Mouse (Mus musculus): Measurements from ENCODE around the gene Sag. TPM values are rescaled to one million over a fixed set of nuclear protein-coding genes. Genes with fewer than 3 reads are reported as not detected.

Sag gene
- polyA plus RNA-seq, 1 experiment: 0.68 TPM

GRCm38 (mm10) chr1:87855522-87855921 lies 52.0 kb downstream of the Sag start:
- Histone ChIP-seq H3K4me3 (ENCODE audit: insufficient read depth, poor library complexity, severe bottlenecking) (no peak overlapping the region), H3K36me3 (ENCODE audit: control insufficient read depth, insufficient read depth) (no peaks in the 10 kb centered on the region), H3ac (ENCODE audit: control insufficient read depth, insufficient read length, low read depth) (no peak overlapping the region), H3K79me2 (ENCODE audit: control insufficient read depth, insufficient read depth) (peaks cover 72% of the 10 kb centered on the region), H3K27me3 (ENCODE audit: control insufficient read depth, insufficient read depth, insufficient read length) (no peaks in the 10 kb centered on the region), H3K79me3 (ENCODE audit: low read depth) (peaks cover 54% of the 10 kb centered on the region)
- TF ChIP-seq CEBPB (IDR thresholded peaks at IDR 0.05; ENCODE audit: low read depth): no peak
- TF ChIP-seq MYOD1 (IDR thresholded peaks at IDR 0.05; ENCODE audit: control insufficient read depth, insufficient read length, low read depth): no peak
- no peak for TF ChIP-seq MAX (IDR thresholded peaks at IDR 0.05)

- no peaks in the 10 kb centered on the region for H3K27me3 ChIP-seq (ENCODE audit: control insufficient read depth, insufficient read depth, insufficient read length)
- H3K79me3 ChIP-seq (ENCODE audit: low read depth): peaks cover 56% of the 10 kb centered on the region
- no peak overlapping the region for H3K4me3 ChIP-seq (ENCODE audit: insufficient read depth, poor library complexity, severe bottlenecking)
- H3K79me2 ChIP-seq (ENCODE audit: control insufficient read depth, insufficient read depth): peaks cover 84% of the 10 kb centered on the region
- H3K36me3 ChIP-seq (ENCODE audit: control insufficient read depth, insufficient read depth): no peaks in the 10 kb centered on the region
- H3ac ChIP-seq (ENCODE audit: control insufficient read depth, insufficient read length, low read depth): no peak overlapping the region
- TF ChIP-seq MYOD1 (IDR thresholded peaks at IDR 0.05; ENCODE audit: control insufficient read depth, insufficient read length, low read depth) (no peak), USF1 (IDR thresholded peaks at IDR 0.05; ENCODE audit: low read depth) (no peak), CTCF (IDR thresholded peaks at IDR 0.05; ENCODE audit: control insufficient read depth, insufficient read depth, insufficient read length) (no peak), MAX (IDR thresholded peaks at IDR 0.05) (no peak), FOSL1 (IDR thresholded peaks at IDR 0.05; ENCODE audit: insufficient read depth, low read length, poor library complexity, severe bottlenecking) (no peak), MYOG (IDR thresholded peaks at IDR 0.05; ENCODE audit: control insufficient read depth, extremely low read depth, insufficient read length) (no peak), CEBPB (IDR thresholded peaks at IDR 0.05; ENCODE audit: low read depth) (no peak)
Measured at GRCm38 (mm10) chr1:87856823-87857222, 53.3 kb downstream of the Sag start.

- no peaks in the 10 kb centered on the region for H3K36me3 ChIP-seq (ENCODE audit: control insufficient read depth, insufficient read depth)
- H3K27me3 ChIP-seq (ENCODE audit: control insufficient read depth, insufficient read depth, insufficient read length): no peaks in the 10 kb centered on the region
- H3K79me2 ChIP-seq (ENCODE audit: control insufficient read depth, insufficient read depth): peaks cover 96% of the 10 kb centered on the region
- no peak overlapping the region for H3K4me3 ChIP-seq (ENCODE audit: insufficient read depth, poor library complexity, severe bottlenecking)
- peaks cover 64% of the 10 kb centered on the region for H3K79me3 ChIP-seq (ENCODE audit: low read depth)
- no peak overlapping the region for H3ac ChIP-seq (ENCODE audit: control insufficient read depth, insufficient read length, low read depth)
- TF ChIP-seq MAX (IDR thresholded peaks at IDR 0.05): no peak
- no peak for TF ChIP-seq CTCF (IDR thresholded peaks at IDR 0.05; ENCODE audit: control insufficient read depth, insufficient read depth, insufficient read length)
- TF ChIP-seq FOSL1 (IDR thresholded peaks at IDR 0.05; ENCODE audit: insufficient read depth, low read length, poor library complexity, severe bottlenecking): no peak
- no peak for TF ChIP-seq USF1 (IDR thresholded peaks at IDR 0.05; ENCODE audit: low read depth)
- TF ChIP-seq MYOG (IDR thresholded peaks at IDR 0.05; ENCODE audit: control insufficient read depth, extremely low read depth, insufficient read length): no peak
- TF ChIP-seq MYOD1 (IDR thresholded peaks at IDR 0.05; ENCODE audit: control insufficient read depth, insufficient read length, low read depth): no peak
Measured at GRCm38 (mm10) chr1:87858031-87858430, 54.6 kb downstream of the Sag start.

GRCm38 (mm10) chr1:87858529-87858928 lies 55.0 kb downstream of the Sag start:
- Histone ChIP-seq H3K36me3 (ENCODE audit: control insufficient read depth, insufficient read depth) (no peaks in the 10 kb centered on the region), H3K79me3 (ENCODE audit: low read depth) (peaks cover 69% of the 10 kb centered on the region), H3K79me2 (ENCODE audit: control insufficient read depth, insufficient read depth) (peaks cover 97% of the 10 kb centered on the region), H3K4me3 (ENCODE audit: insufficient read depth, poor library complexity, severe bottlenecking) (no peak overlapping the region), H3ac (ENCODE audit: control insufficient read depth, insufficient read length, low read depth) (no peak overlapping the region), H3K27me3 (ENCODE audit: control insufficient read depth, insufficient read depth, insufficient read length) (no peaks in the 10 kb centered on the region)
- no peak for TF ChIP-seq CEBPB (IDR thresholded peaks at IDR 0.05; ENCODE audit: low read depth)
- TF ChIP-seq FOSL1 (IDR thresholded peaks at IDR 0.05; ENCODE audit: insufficient read depth, low read length, poor library complexity, severe bottlenecking): no peak
- TF ChIP-seq MAX (IDR thresholded peaks at IDR 0.05): no peak
- TF ChIP-seq USF1 (IDR thresholded peaks at IDR 0.05; ENCODE audit: low read depth): no peak
- TF ChIP-seq CTCF (IDR thresholded peaks at IDR 0.05; ENCODE audit: control insufficient read depth, insufficient read depth, insufficient read length): no peak
- TF ChIP-seq MYOD1 (IDR thresholded peaks at IDR 0.05; ENCODE audit: control insufficient read depth, insufficient read length, low read depth): no peak
- TF ChIP-seq MYOG (IDR thresholded peaks at IDR 0.05; ENCODE audit: control insufficient read depth, extremely low read depth, insufficient read length): no peak

- Histone ChIP-seq H3K4me3 (ENCODE audit: insufficient read depth, poor library complexity, severe bottlenecking) (no peak overlapping the region), H3ac (ENCODE audit: control insufficient read depth, insufficient read length, low read depth) (no peak overlapping the region), H3K36me3 (ENCODE audit: control insufficient read depth, insufficient read depth) (no peaks in the 10 kb centered on the region), H3K79me2 (ENCODE audit: control insufficient read depth, insufficient read depth) (peaks cover 95% of the 10 kb centered on the region), H3K79me3 (ENCODE audit: low read depth) (peaks cover 51% of the 10 kb centered on the region), H3K27me3 (ENCODE audit: control insufficient read depth, insufficient read depth, insufficient read length) (no peaks in the 10 kb centered on the region)
- TF ChIP-seq MAX (IDR thresholded peaks at IDR 0.05): no peak
- TF ChIP-seq MYOG (IDR thresholded peaks at IDR 0.05; ENCODE audit: control insufficient read depth, extremely low read depth, insufficient read length): no peak
- no peak for TF ChIP-seq CEBPB (IDR thresholded peaks at IDR 0.05; ENCODE audit: low read depth)
- no peak for TF ChIP-seq USF1 (IDR thresholded peaks at IDR 0.05; ENCODE audit: low read depth)
- TF ChIP-seq MYOD1 (IDR thresholded peaks at IDR 0.05; ENCODE audit: control insufficient read depth, insufficient read length, low read depth): no peak
- TF ChIP-seq FOSL1 (IDR thresholded peaks at IDR 0.05; ENCODE audit: insufficient read depth, low read length, poor library complexity, severe bottlenecking): no peak
- no peak for TF ChIP-seq CTCF (IDR thresholded peaks at IDR 0.05; ENCODE audit: control insufficient read depth, insufficient read depth, insufficient read length)
Measured at GRCm38 (mm10) chr1:87863602-87864001, 60.1 kb downstream of the Sag start.

GRCm38 (mm10) chr1:87864889-87865288 lies 61.4 kb downstream of the Sag start:
- Histone ChIP-seq H3K79me3 (ENCODE audit: low read depth) (peaks cover 54% of the 10 kb centered on the region), H3K79me2 (ENCODE audit: control insufficient read depth, insufficient read depth) (peaks cover 95% of the 10 kb centered on the region), H3K27me3 (ENCODE audit: control insufficient read depth, insufficient read depth, insufficient read length) (no peaks in the 10 kb centered on the region), H3K36me3 (ENCODE audit: control insufficient read depth, insufficient read depth) (no peaks in the 10 kb centered on the region), H3K4me3 (ENCODE audit: insufficient read depth, poor library complexity, severe bottlenecking) (no peak overlapping the region), H3ac (ENCODE audit: control insufficient read depth, insufficient read length, low read depth) (no peak overlapping the region)
- TF ChIP-seq MYOG (IDR thresholded peaks at IDR 0.05; ENCODE audit: control insufficient read depth, extremely low read depth, insufficient read length) (no peak), CTCF (IDR thresholded peaks at IDR 0.05; ENCODE audit: control insufficient read depth, insufficient read depth, insufficient read length) (no peak), FOSL1 (IDR thresholded peaks at IDR 0.05; ENCODE audit: insufficient read depth, low read length, poor library complexity, severe bottlenecking) (no peak), MYOD1 (IDR thresholded peaks at IDR 0.05; ENCODE audit: control insufficient read depth, insufficient read length, low read depth) (no peak), USF1 (IDR thresholded peaks at IDR 0.05; ENCODE audit: low read depth) (no peak), MAX (IDR thresholded peaks at IDR 0.05) (no peak), CEBPB (IDR thresholded peaks at IDR 0.05; ENCODE audit: low read depth) (no peak)
